Mouse (Mus musculus) monocyte, adult 2 months (primary cell): ENCODE results near the gene Erlin1.

Experiments used
- DNase-seq, 2 experiments: peaks; one replicate each; pipeline ENCODE4 v3.0.0; 2022; ENCODE audit warnings: low spot score in 2 of 2, low read depth in 1 of 2

The Erlin1 gene

GRCm38 (mm10) chr19:44069121-44069913, at the start of gene Erlin1:
Gene Erlin1, minus strand, starts transcription at chr19:44069785.
- DNase-seq, result peak; percentile 34 to 67

DNA sequence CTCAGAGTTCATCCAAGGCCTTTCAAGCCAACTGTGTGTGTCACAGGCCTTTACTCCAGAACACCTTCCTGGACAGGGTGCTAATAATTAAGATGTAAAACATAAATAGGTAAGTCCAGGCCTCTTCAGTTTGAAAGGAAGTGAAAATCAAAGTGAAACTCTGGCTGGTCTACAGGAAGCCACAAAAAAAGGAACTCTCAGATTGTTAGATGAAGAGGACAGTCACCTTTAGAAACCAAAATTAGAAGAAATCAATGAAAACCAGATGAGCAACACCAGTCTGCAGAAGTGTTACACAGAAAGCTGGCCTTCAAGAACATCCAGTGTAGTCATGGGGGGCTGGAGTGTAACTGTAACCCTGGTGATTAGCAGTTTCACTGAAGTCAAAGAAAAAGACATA, 48.2 kb upstream of the Erlin1 start:
- DNase-seq, result no peak

GRCm38 (mm10) chr19:44111706-44112105, 42.1 kb upstream of the Erlin1 start:
- DNase-seq, result no peak

GRCm38 (mm10) chr19:44110356-44110755, 40.8 kb upstream of the Erlin1 start:
- no peak for DNase-seq

GRCm38 (mm10) chr19:44108996-44109395, 39.4 kb upstream of the Erlin1 start:
- no peak for DNase-seq

DNA sequence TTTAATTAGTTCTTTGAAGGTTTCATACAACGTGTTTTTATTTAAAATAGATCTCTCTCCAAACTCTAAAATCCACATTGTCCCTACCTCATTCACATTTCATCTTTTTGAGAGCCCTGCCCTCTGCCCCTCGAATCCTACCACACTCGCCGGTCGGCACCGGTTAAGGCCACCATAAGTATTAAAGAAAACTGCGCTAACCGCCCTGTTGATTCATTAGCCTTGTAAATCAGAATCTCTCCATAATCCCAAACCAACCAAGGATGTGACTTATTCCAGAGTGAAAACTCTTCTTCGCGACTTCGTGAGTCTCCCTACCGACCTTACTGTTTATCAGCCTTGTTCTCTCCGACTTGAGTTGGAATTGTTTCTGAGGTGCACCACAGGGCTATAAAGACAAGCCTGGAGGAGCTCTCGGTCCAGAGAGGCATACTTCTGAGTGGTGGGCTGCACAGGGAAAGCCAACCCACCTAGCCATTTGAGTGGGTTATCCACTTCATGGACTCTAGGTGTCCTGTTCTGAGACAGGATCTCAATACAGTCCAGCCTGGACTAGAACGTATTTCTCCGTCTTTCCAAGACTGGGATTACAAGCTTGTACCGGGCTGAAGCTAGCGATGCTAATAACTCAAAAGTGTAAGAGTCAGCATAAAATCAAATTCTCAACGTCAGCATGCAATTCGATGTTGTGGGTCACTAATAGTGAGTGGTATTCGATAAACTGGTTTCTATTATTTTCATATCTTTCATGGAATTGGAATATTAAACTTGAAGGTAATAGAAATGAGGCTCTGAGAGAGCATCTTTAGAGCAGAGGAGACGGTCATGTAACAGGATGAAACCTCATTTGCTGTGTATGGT, 38.3 kb upstream of the Erlin1 start:
- no peak for DNase-seq

GRCm38 (mm10) chr19:44106831-44107660, 37.5 kb upstream of the Erlin1 start, which contains the start of gene Chuk:
Gene Chuk, minus strand, starts transcription at chr19:44107480.
- peak; percentile 83 to 92 for DNase-seq

DNA sequence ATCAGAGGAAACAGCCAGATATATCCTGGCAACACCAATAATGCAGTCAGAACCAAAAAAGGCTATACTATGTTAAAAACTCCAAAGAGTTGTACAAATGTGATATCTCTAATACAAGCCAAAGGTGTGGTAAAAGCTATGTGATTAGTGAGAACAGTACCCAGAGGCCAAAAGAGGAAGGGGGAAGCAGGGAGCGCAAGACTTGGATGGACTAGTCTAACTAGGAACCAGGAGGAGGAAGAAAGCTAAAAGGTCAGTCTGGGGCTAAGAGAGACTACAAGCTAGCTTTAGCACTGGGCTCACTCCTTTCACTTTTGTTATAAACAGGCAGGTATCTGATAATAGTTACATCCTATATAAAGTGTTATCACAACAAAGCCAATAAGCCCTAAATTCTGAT, 34.8 kb upstream of the Erlin1 start:
- peak in 1 of 2 experiments; percentile 18 for DNase-seq

DNA sequence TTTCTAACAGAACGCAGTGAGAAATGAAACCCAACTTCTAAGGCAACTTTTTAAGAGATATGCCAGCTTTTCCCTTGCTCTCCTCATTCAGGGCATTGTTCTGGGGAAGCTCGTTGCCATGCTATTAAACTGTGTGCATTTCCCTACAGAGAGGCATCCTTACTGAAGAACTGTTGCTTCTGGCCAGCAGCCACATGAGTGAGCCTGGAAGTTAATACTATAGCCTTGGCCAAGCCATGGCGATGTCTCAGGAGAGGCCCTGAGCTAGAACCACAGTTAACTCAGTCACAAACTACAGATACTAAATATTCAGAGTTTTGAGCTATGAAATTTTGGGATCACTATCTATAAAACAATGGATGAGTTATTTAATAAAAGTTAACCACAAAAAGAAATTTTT, 33.4 kb upstream of the Erlin1 start:
- no peak for DNase-seq

DNA sequence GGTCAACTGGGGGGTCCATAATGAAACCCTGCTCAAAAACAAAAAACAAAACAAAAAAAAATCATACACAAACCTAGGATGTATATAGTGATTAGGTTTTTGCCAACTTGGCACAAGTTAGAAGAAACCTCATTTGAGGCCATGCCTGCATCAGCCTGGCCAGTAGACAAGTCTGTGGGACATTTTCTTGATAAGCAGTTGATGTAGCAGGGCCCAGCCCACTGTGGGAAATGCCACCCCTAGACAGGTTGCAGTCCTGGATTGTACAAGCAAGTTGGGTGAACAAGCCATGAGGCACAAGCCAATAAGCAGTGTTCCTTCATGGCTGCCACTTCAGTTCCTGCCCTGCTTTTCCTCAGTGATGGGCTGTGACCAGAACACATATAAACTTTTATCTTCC, 31.3 kb upstream of the Erlin1 start:
- no peak for DNase-seq

GRCm38 (mm10) chr19:44086278-44086677, 16.7 kb upstream of the Erlin1 start:
- no peak for DNase-seq

GRCm38 (mm10) chr19:44080920-44081319, 11.3 kb upstream of the Erlin1 start:
- DNase-seq, result no peak

GRCm38 (mm10) chr19:44080023-44080422, 10.4 kb upstream of the Erlin1 start:
- no peak for DNase-seq

DNA sequence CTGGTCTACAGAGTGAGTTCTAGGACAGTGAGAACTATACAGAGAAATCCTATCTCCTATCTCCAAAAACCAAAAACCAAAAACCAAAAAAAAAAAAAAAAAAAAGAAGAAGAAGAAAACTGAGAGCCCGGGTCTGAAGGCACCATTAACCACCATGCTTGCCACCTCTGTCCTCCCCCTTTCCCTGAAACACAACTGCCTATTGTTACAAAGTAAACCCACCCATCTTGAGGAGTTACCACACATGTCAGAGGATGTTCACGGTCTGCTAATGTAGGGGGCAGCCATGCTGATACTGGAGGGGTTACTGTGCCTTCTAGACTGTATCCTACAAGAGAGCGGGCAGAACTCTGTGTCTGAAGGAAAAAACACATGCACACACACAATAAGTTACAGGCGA, 7.4 kb upstream of the Erlin1 start:
- no peak for DNase-seq

GRCm38 (mm10) chr19:44076457-44076856, 6.9 kb upstream of the Erlin1 start:
- DNase-seq, result no peak

DNA sequence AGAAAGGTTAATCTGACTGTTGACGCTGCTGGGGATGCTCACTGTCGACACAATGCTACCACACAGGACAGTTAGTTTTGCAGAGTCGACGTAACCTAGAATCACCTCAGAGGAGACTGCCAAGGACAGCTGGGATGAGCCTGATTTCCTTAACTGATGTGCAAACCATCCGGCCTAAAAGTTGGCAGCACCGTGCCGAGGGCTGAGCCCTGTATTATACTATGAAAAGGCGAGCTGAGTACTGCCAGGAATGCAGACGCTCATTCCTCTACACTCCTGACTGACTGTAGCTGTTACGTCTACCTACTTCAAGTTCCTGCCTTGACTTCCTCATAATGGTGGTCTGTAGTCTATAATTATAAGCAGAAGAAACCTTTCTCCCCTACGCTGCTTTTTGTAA, 5.4 kb upstream of the Erlin1 start:
- no peak for DNase-seq

GRCm38 (mm10) chr19:44071166-44071565, 1.6 kb upstream of the Erlin1 start:
- DNase-seq, result no peak

DNA sequence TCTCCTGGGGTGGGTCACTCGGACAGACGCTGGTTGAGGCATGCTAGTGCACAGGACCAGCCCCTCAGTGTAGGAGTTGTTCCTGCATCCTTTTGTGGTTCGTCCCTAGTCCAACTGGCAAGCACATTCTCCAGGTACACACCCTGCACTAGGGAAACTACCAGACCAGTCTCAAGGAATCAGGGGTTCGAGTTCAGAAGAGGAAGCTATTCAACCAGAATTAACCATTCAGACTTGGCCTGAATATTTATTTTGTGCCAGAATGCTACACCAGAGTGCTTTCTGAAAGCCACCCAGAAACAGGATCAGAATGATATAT, 288 bp upstream of the Erlin1 start:
- no peak for DNase-seq

DNA sequence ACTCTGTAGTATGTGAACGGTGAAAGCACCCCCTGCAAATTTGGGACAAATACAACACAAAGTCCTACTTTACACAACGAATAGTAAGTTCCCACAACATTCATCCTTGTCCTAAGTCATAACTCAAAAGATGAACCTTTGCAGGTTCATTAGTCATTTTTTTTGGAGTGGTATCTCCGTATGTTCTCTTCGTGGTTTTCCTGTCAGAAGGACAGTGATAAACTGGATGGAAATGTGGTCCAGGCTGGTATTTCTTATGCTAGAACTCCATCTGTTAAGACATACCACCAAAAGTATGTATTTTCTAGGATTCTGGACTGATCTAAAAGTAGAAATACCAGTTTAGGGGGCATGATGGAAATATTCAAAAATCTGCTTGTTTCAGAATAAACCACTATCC, 1.4 kb downstream of the Erlin1 start:
- no peak for DNase-seq

GRCm38 (mm10) chr19:44067323-44068049, 2.1 kb downstream of the Erlin1 start:
- DNase-seq, result peak; percentile 9 to 10

DNA sequence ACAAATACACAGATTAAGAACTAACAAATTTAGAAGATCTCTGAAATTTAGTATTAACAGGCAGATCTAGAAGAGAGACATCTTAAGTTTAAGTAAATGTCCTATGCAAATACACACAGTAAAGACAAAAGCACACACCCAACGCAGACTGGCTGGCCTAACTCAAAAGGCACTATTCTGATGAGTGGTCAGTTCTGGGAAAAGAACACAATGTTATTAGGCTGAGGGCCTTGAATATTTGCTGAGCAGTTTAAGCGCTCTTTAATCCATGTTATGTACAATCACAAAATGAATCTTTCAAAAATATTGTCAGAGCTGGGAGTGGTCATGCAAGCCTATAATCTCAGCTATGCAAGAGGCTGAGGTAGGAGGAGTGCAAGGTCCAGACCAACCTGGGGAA, 4.9 kb downstream of the Erlin1 start:
- no peak for DNase-seq
